Mouse (Mus musculus) brain, embryonic 14.5 days (tissue): ENCODE results near the gene Fbxo47. TPM values are rescaled to one million over a fixed set of nuclear protein-coding genes. Genes with fewer than 3 reads are reported as not detected.

ENCODE experiments used
- DNase-seq: peaks from one replicate; pipeline ENCODE4 v3.0.0-alpha.2; 2011; ENCODE audit warnings: low read depth
- CTCF ChIP-seq: fragments of 200-500 bp; IDR thresholded peaks from 2 replicates; pipeline ENCODE4 v1.5.1; 2012; ENCODE audit warnings: inconsistent platforms, mild to moderate bottlenecking, moderate library complexity, borderline replicate concordance; ENCODE audit not compliant: insufficient read depth, insufficient read length; ENCODE audit errors: extremely low read depth
- POLR2A ChIP-seq: fragments of 200-500 bp; IDR thresholded peaks from 2 replicates; pipeline ENCODE4 v1.6.1; 2012; ENCODE audit warnings: mild to moderate bottlenecking, inconsistent platforms, borderline replicate concordance; ENCODE audit not compliant: poor library complexity, insufficient read depth, insufficient read length, severe bottlenecking; ENCODE audit errors: extremely low read depth
- polyA plus RNA-seq: library from polyadenylated mRNA; depleted of rRNA; stranded (reverse); fragments of >200 nt; gene quantifications from 2 replicates; pipeline ENCODE4 v1.2.3, GENCODE M21; 2012

The Fbxo47 gene
- polyA plus RNA-seq, 1 experiment, result 0.90 TPM

DNA sequence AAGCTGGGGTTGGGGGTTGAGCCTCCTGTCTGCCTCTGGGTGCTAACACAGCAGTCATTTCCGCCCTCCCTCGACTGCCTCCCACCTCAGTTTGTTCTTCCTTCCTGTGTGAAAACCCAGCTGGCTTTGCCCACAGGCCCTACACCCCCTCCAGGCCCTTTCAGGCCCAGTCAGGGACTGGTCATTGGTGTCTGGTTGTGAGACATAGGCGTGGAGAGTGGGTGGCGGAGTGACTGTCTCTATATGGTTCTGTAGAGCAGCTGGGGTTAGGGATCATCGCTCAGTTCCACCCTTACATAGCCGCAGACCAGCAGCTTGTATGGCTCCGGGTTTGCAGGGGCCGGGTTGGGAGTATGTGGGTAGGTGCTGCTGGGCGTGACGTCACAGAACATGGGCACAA, 58.7 kb downstream of the Fbxo47 start:
- no peak for DNase-seq
- TF ChIP-seq POLR2A (no peak), CTCF (no peak)

DNA sequence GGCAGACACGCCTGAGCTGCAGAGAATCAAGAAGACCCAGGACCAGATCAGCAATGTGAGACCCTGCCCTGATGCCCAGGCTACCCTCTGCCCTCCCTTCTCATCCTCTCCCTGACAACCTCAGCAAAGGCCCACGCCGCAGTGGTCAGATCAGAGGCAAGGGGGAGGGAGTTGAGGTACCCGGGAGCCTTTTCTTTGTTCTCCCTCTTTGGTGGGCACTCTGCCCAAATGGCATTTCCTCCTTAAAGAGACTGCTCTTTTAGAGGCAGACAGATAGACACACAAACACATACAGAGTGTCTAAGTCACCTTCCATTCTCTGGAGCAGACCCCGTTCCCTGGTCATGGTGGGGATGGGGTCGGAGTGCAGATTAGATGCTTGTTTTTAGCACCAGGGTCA, 59.1 kb downstream of the Fbxo47 start:
- DNase-seq, result no peak
- TF ChIP-seq CTCF, result no peak

DNA sequence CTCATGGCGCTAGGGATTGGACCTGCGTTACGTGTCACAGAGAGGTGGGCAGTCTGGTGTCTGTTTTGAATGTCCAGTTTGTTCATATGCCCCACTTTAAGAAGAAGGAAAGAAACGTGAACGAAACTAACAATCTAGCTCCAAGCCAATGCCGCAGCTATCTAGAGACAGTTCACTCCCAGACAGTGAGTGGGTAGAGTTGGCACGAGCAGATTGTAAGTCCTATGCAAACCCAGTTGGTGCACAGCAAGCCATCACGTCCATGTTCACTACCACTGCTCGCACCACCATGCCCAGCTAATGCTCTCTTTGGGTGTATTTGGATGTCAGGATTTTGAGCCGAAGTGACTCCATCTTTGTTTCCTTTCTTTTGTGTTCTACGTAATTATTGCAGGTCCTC, 59.8 kb downstream of the Fbxo47 start:
- TF ChIP-seq CTCF (no peak), POLR2A (no peak)
- no peak for DNase-seq

DNA sequence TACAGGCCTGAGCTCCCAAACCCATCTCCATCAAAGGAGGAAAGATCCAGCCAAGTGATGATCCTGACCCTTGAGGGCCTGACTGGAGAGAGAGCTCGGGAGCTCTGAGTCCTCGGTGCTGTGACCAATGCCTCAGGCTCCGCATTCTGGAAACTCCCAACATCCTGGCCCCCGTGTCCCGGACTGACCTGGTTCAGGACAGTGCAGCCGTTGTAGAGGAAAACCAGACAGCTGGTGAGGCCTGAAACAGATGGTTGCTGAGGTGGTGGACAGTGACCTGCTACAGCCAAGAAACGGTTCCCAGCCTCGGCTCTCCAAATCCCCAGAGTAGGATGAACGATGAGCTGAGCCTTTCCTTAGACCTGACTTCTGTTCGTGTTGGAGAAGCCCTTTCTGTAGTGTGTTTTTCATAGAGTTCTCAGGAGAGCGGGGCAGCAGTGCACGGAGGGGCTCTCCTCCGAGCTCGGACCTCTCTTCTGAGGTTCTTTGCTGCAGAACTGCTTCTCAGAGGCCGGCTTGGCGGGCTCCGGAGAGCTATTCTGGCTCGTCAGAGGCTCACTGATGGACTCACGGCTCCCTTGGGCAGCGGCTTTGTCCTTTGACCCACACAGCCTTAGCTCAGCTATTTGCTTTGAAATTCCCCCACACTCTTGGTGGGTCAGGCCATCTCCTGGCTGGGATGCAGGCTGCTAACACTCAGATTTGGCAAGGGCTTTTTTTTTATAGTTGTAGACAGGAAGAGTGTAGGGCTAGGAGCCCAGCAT, 60.9 kb downstream of the Fbxo47 start:
- DNase-seq, result no peak
- TF ChIP-seq CTCF (no peak), POLR2A (no peak)

GRCm38 (mm10) chr11:97821401-97822064, 62.4 kb downstream of the Fbxo47 start:
- no peak for DNase-seq
- no peak for TF ChIP-seq POLR2A
- no peak for TF ChIP-seq CTCF

GRCm38 (mm10) chr11:97820840-97821239, 63.1 kb downstream of the Fbxo47 start:
- TF ChIP-seq CTCF (no peak), POLR2A (no peak)
- no peak for DNase-seq

GRCm38 (mm10) chr11:97819923-97820322, 64.0 kb downstream of the Fbxo47 start:
- DNase-seq, result no peak
- TF ChIP-seq POLR2A, result no peak
- TF ChIP-seq CTCF, result no peak

GRCm38 (mm10) chr11:97819102-97819501, 64.9 kb downstream of the Fbxo47 start:
- DNase-seq, result no peak
- no peak for TF ChIP-seq CTCF

- peak; percentile 88 for DNase-seq
- TF ChIP-seq POLR2A, result no peak
Observed at GRCm38 (mm10) chr11:97818571-97818970, 65.4 kb downstream of the Fbxo47 start.

- no peak for TF ChIP-seq CTCF
- TF ChIP-seq POLR2A, result no peak
- no peak for DNase-seq
Observed at GRCm38 (mm10) chr11:97818003-97818402, 66.0 kb downstream of the Fbxo47 start.

GRCm38 (mm10) chr11:97817379-97817778, 66.6 kb downstream of the Fbxo47 start:
- no peak for TF ChIP-seq CTCF
- TF ChIP-seq POLR2A, result no peak
- no peak for DNase-seq

DNA sequence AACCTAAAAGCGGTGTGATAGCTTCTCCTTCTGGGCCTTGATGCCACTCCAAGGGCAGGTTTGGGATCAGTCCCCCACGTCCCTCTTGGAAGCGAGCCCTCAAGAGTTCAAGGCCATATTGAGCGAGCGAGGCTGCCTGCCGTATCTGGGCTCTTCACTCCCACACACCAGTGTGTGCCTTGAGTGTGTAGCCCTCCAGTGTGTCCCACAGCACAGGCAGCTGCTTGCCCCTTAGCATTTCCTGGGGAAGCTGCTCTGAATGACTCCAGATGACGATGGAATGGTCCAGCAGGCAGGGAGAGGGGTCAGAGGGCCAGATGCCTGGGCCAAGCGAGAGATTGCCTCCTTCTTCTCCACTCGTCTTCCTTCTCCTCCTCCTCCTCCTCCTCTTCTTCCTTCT, 67.0 kb downstream of the Fbxo47 start:
- no peak for DNase-seq
- TF ChIP-seq CTCF (no peak), POLR2A (no peak)
